ENCODE assay signal across 21 mouse cellular contexts in genomic region chr9:109105648-109106047, GRCm38 (mm10). TPM values are rescaled to one million over a fixed set of nuclear protein-coding genes. Genes with fewer than 3 reads are reported as not detected.
DNase-seq lines count a peak whose midpoint lies in the region; ATAC-seq and TF ChIP-seq lines count a peak whose summit lies in the region.
"Had no signal": no experiment of that assay in that cellular context is flagged by ENCODE, and none has a peak within 500 bp of the region (broad histone marks: within the 10 kb centered on the region; RNA-seq: fewer than 3 reads in every experiment).

No protein-coding gene starts in this region.

- H3K9ac ChIP-seq in heart, embryonic 16.5 days (ENCODE audit: low read length): 0 out of 2 replicates have a peak overlapping the region, but pooled peaks have one; percentile 12
- no peak overlapping the region for H3K9ac ChIP-seq in kidney, embryonic 15.5 days
- no peak overlapping the region for H3K9ac ChIP-seq in stomach, postnatal 0 days (ENCODE audit: low read length)
- H3K9ac ChIP-seq: embryonic facial prominence, embryonic 15.5 days; forebrain, embryonic 15.5 days; heart, embryonic 15.5 days; hindbrain, embryonic 15.5 days; intestine, embryonic 15.5 days; liver, embryonic 12.5 days; liver, postnatal 0 days; neural tube, embryonic 12.5 days had no signal

- TF ChIP-seq EP300 in stomach, postnatal 0 days (optimal IDR thresholded peaks at IDR 0.05): no peak

- peaks cover 28% of the 10 kb centered on the region for H3K4me1 ChIP-seq in heart, embryonic 16.5 days (ENCODE audit: control insufficient read depth, insufficient read depth, low read length)
- peaks cover 21% of the 10 kb centered on the region for H3K4me1 ChIP-seq in heart, embryonic 10.5 days
- peaks cover 63% of the 10 kb centered on the region for H3K4me1 ChIP-seq in kidney, embryonic 15.5 days
- no peaks in the 10 kb centered on the region for H3K4me1 ChIP-seq in stomach, postnatal 0 days (replicated peaks; ENCODE audit: control insufficient read depth, insufficient read depth)
- H3K4me1 ChIP-seq: liver, embryonic 12.5 days had no signal

- H3K36me3 ChIP-seq in heart, embryonic 16.5 days (ENCODE audit: control insufficient read depth, insufficient read depth): peaks cover 46% of the 10 kb centered on the region
- H3K36me3 ChIP-seq in heart, embryonic 10.5 days: peaks cover 98% of the 10 kb centered on the region
- peaks cover 85% of the 10 kb centered on the region for H3K36me3 ChIP-seq in kidney, embryonic 15.5 days
- peaks cover 10% of the 10 kb centered on the region for H3K36me3 ChIP-seq in stomach, postnatal 0 days (ENCODE audit: control insufficient read depth, insufficient read depth, low read length)

- no peak overlapping the region for H3K4me3 ChIP-seq in heart, embryonic 16.5 days (ENCODE audit: low read length)
- no peak overlapping the region for H3K4me3 ChIP-seq in heart, embryonic 10.5 days
- H3K4me3 ChIP-seq in kidney, embryonic 15.5 days (replicated peaks): no peak overlapping the region
- no peak overlapping the region for H3K4me3 ChIP-seq in stomach, postnatal 0 days (ENCODE audit: low read depth, low read length)
- H3K4me3 ChIP-seq: embryonic facial prominence, embryonic 10.5 days; embryonic facial prominence, embryonic 15.5 days; forebrain, embryonic 15.5 days; heart, embryonic 15.5 days; hindbrain, embryonic 15.5 days; intestine, embryonic 15.5 days; left cerebral cortex, adult 2 months; liver, embryonic 12.5 days; neural tube, embryonic 12.5 days had no signal

- H3K27ac ChIP-seq in heart, embryonic 16.5 days (ENCODE audit: low read length): no peak overlapping the region
- no peak overlapping the region for H3K27ac ChIP-seq in heart, embryonic 10.5 days
- peak overlapping the region; percentile 14; the same call in 1 of the 2 replicates for H3K27ac ChIP-seq in kidney, embryonic 15.5 days
- H3K27ac ChIP-seq in stomach, postnatal 0 days (replicated peaks): no peak overlapping the region
- H3K27ac ChIP-seq: embryonic facial prominence, embryonic 10.5 days; embryonic facial prominence, embryonic 15.5 days; forebrain, embryonic 15.5 days; heart, embryonic 15.5 days; intestine, embryonic 15.5 days; left cerebral cortex, adult 2 months; liver, embryonic 12.5 days; neural tube, embryonic 12.5 days had no signal

- H3K4me2 ChIP-seq in heart, embryonic 16.5 days (ENCODE audit: low read depth, low read length): no peak overlapping the region
- no peak overlapping the region for H3K4me2 ChIP-seq in kidney, embryonic 15.5 days
- no peak overlapping the region for H3K4me2 ChIP-seq in stomach, postnatal 0 days (replicated peaks; ENCODE audit: low read depth)
- H3K4me2 ChIP-seq: embryonic facial prominence, embryonic 15.5 days; forebrain, embryonic 15.5 days; hindbrain, embryonic 15.5 days; intestine, embryonic 15.5 days; liver, embryonic 12.5 days; midbrain, embryonic 11.5 days; neural tube, embryonic 12.5 days had no signal

- TF ChIP-seq CTCF in stomach, postnatal 0 days (IDR thresholded peaks at IDR 0.05; ENCODE audit: low read depth): no peak

- WGBS in heart, embryonic 16.5 days: 86% methylated on average over 12 of the region's 12 CpGs
- WGBS in heart, embryonic 10.5 days: 93% methylated on average over 12 of the region's 12 CpGs
- 86% methylated on average over 12 of the region's 12 CpGs for WGBS in kidney, embryonic 15.5 days
- 75% methylated on average over 12 of the region's 12 CpGs for WGBS in stomach, postnatal 0 days

- no peaks in the 10 kb centered on the region for H3K27me3 ChIP-seq in heart, embryonic 16.5 days (ENCODE audit: control insufficient read depth, insufficient read depth, low read length)
- no peaks in the 10 kb centered on the region for H3K27me3 ChIP-seq in heart, embryonic 10.5 days (ENCODE audit: insufficient read depth, poor library complexity, severe bottlenecking)
- H3K27me3 ChIP-seq in kidney, embryonic 15.5 days: no peaks in the 10 kb centered on the region
- no peaks in the 10 kb centered on the region for H3K27me3 ChIP-seq in stomach, postnatal 0 days (ENCODE audit: control insufficient read depth, insufficient read depth, low read length)
- H3K27me3 ChIP-seq: embryonic facial prominence, embryonic 15.5 days; forebrain, embryonic 15.5 days; heart, embryonic 15.5 days; hindbrain, embryonic 15.5 days; intestine, embryonic 15.5 days; liver, embryonic 12.5 days; neural tube, embryonic 12.5 days had no signal

- DNase-seq in adrenal gland, postnatal 25 days: peak; percentile 7
- DNase-seq in adrenal gland, adult 18-20 months (ENCODE audit: low spot score in 2 of 2): no peak
- DNase-seq in heart, embryonic 10.5 days (ENCODE audit: low spot score): no peak
- DNase-seq in kidney, adult 9 months: no peak
- peak; percentile 61 for DNase-seq in stomach, postnatal 0 days (ENCODE audit: low spot score)
- DNase-seq: adrenal gland, adult 8-10 months; cerebellum, adult 8-10 months; liver, postnatal 0 days had no signal

- no peaks in the 10 kb centered on the region for H3K9me3 ChIP-seq in heart, embryonic 16.5 days (replicated peaks; ENCODE audit: control insufficient read depth, low read length)
- no peaks in the 10 kb centered on the region for H3K9me3 ChIP-seq in heart, embryonic 10.5 days
- H3K9me3 ChIP-seq in kidney, embryonic 15.5 days (replicated peaks): no peaks in the 10 kb centered on the region
- no peaks in the 10 kb centered on the region for H3K9me3 ChIP-seq in stomach, postnatal 0 days (ENCODE audit: control insufficient read depth, low read length)
- H3K9me3 ChIP-seq: embryonic facial prominence, embryonic 10.5 days; embryonic facial prominence, embryonic 15.5 days; forebrain, embryonic 15.5 days; heart, embryonic 15.5 days; hindbrain, embryonic 15.5 days; intestine, embryonic 15.5 days; liver, embryonic 12.5 days; neural tube, embryonic 12.5 days had no signal

- ATAC-seq in heart, embryonic 16.5 days (replicated peaks; ENCODE audit: extremely low read depth, insufficient read depth, low FRiP score): no peak
- no peak for ATAC-seq in kidney, embryonic 15.5 days (replicated peaks; ENCODE audit: low FRiP score)
- ATAC-seq in stomach, postnatal 0 days (ENCODE audit: low FRiP score, low TSS enrichment): no peak; the same call in none of the 2 replicates
- ATAC-seq: activated CD4-positive, CD25-positive, alpha-beta regulatory T cell, adult 4 months; forebrain, embryonic 15.5 days; liver, embryonic 12.5 days had no signal

RNA-seq across cellular contexts. Expression of gene Plxnb1, which starts 10.5 kb away (rescaled TPM):
- 122 and 223 TPM in 2 replicates for total RNA-seq in adrenal gland, postnatal 25 days (2021)
- 100 to 1,000 TPM in 1 of 2 experiments, 10 to 100 TPM in 1; 63.9 to 107 TPM for total RNA-seq in adrenal gland, adult 18-20 months (2021)
- polyA plus RNA-seq in heart, embryonic 16.5 days (2015; fragmentation: Nextera tagmentation; extraction: Ambion mirVana): 7.8 and 8.8 TPM in 2 replicates
- polyA plus RNA-seq in heart, embryonic 10.5 days (2016; fragmentation: Nextera tagmentation; extraction: Ambion mirVana): 11.5 and 14.2 TPM in 2 replicates
- polyA plus RNA-seq in kidney, embryonic 15.5 days (2015; fragmentation: Nextera tagmentation; extraction: Ambion mirVana): 15.2 and 19.4 TPM in 2 replicates
- polyA plus RNA-seq in stomach, postnatal 0 days (2015; fragmentation: Nextera tagmentation; extraction: Ambion mirVana): 3.0 and 3.7 TPM in 2 replicates

RNA-seq across cellular contexts. Expression of gene Tma7, which starts 23.3 kb away (rescaled TPM):
- total RNA-seq in adrenal gland, postnatal 25 days (2021): 370 and 418 TPM in 2 replicates
- total RNA-seq in adrenal gland, adult 18-20 months (2021): 100 to 1,000 TPM; 319 to 392 TPM
- polyA plus RNA-seq in heart, embryonic 16.5 days (2015; fragmentation: Nextera tagmentation; extraction: Ambion mirVana): 414 and 431 TPM in 2 replicates
- polyA plus RNA-seq in heart, embryonic 10.5 days (2016; fragmentation: Nextera tagmentation; extraction: Ambion mirVana): 734 and 774 TPM in 2 replicates
- polyA plus RNA-seq in kidney, embryonic 15.5 days (2015; fragmentation: Nextera tagmentation; extraction: Ambion mirVana): 616 and 693 TPM in 2 replicates
- polyA plus RNA-seq in stomach, postnatal 0 days (2015; fragmentation: Nextera tagmentation; extraction: Ambion mirVana): 416 and 424 TPM in 2 replicates

RNA-seq across cellular contexts. Expression of gene Ccdc51, which starts 23.4 kb away (rescaled TPM):
- 15.7 and 21.0 TPM in 2 replicates for total RNA-seq in adrenal gland, postnatal 25 days (2021)
- total RNA-seq in adrenal gland, adult 18-20 months (2021): 10 to 100 TPM; 11.8 to 12.6 TPM
- 14.7 and 15.9 TPM in 2 replicates for polyA plus RNA-seq in heart, embryonic 16.5 days (2015; fragmentation: Nextera tagmentation; extraction: Ambion mirVana)
- polyA plus RNA-seq in heart, embryonic 10.5 days (2016; fragmentation: Nextera tagmentation; extraction: Ambion mirVana): 19.1 and 19.7 TPM in 2 replicates
- 12.9 and 13.6 TPM in 2 replicates for polyA plus RNA-seq in kidney, embryonic 15.5 days (2015; fragmentation: Nextera tagmentation; extraction: Ambion mirVana)
- 8.9 and 9.9 TPM in 2 replicates for polyA plus RNA-seq in stomach, postnatal 0 days (2015; fragmentation: Nextera tagmentation; extraction: Ambion mirVana)

RNA-seq across cellular contexts. Expression of gene Atrip, which starts 31.7 kb away (rescaled TPM):
- 18.1 and 20.5 TPM in 2 replicates for total RNA-seq in adrenal gland, postnatal 25 days (2021)
- total RNA-seq in adrenal gland, adult 18-20 months (2021): 10 to 100 TPM; 14.7 to 15.2 TPM
- polyA plus RNA-seq in heart, embryonic 16.5 days (2015; fragmentation: Nextera tagmentation; extraction: Ambion mirVana): 15.6 and 17.3 TPM in 2 replicates
- polyA plus RNA-seq in heart, embryonic 10.5 days (2016; fragmentation: Nextera tagmentation; extraction: Ambion mirVana): 20.6 and 26.8 TPM in 2 replicates
- 26.3 and 27.0 TPM in 2 replicates for polyA plus RNA-seq in kidney, embryonic 15.5 days (2015; fragmentation: Nextera tagmentation; extraction: Ambion mirVana)
- polyA plus RNA-seq in stomach, postnatal 0 days (2015; fragmentation: Nextera tagmentation; extraction: Ambion mirVana): 10.8 and 11.3 TPM in 2 replicates

RNA-seq across cellular contexts. Expression of gene Trex1, which starts 46.1 kb away (rescaled TPM):
- 18.8 and 23.3 TPM in 2 replicates for total RNA-seq in adrenal gland, postnatal 25 days (2021)
- 10 to 100 TPM; 15.8 to 21.6 TPM for total RNA-seq in adrenal gland, adult 18-20 months (2021)
- 12.5 and 14.5 TPM in 2 replicates for polyA plus RNA-seq in heart, embryonic 16.5 days (2015; fragmentation: Nextera tagmentation; extraction: Ambion mirVana)
- 8.2 and 8.9 TPM in 2 replicates for polyA plus RNA-seq in heart, embryonic 10.5 days (2016; fragmentation: Nextera tagmentation; extraction: Ambion mirVana)
- polyA plus RNA-seq in kidney, embryonic 15.5 days (2015; fragmentation: Nextera tagmentation; extraction: Ambion mirVana): 11.1 and 13.8 TPM in 2 replicates
- 13.3 and 15.8 TPM in 2 replicates for polyA plus RNA-seq in stomach, postnatal 0 days (2015; fragmentation: Nextera tagmentation; extraction: Ambion mirVana)

Comparison
In these comparisons a context has a peak if more than half of its experiments do, and no peak if none do; other contexts are left out.
1. DNase-seq: peak in adrenal gland, postnatal 25 days (single experiment) and stomach, postnatal 0 days (single experiment); none in adrenal gland, adult 18-20 months (0 of 2), heart, embryonic 10.5 days (single experiment) and kidney, adult 9 months (single experiment).